Mouse (Mus musculus): ENCODE measurements around the gene Csgalnact2.

GRCm38 (mm10) chr6:118162457-118163082, 23.6 kb upstream of the Csgalnact2 start:
- no peak for TF ChIP-seq CTCF (conservative IDR thresholded peaks at IDR 0.05 in 1 of 2, IDR thresholded peaks at IDR 0.05 in 1 of 2; ENCODE audit: low read depth in 2 of 2, low read length in 2 of 2)
- TF ChIP-seq ZKSCAN1 (IDR thresholded peaks at IDR 0.05; ENCODE audit: borderline replicate concordance, low read depth, low read length): no peak
- no peak for TF ChIP-seq POLR2A (IDR thresholded peaks at IDR 0.05; ENCODE audit: low read depth, low read length)
- TF ChIP-seq POLR2AphosphoS2 (IDR thresholded peaks at IDR 0.05; ENCODE audit: low read depth, low read length): no peak
- no peak for TF ChIP-seq E2F4 (IDR thresholded peaks at IDR 0.05; ENCODE audit: insufficient replicate concordance, low read depth, low read length)
- no peak for TF ChIP-seq EP300 (IDR thresholded peaks at IDR 0.05; ENCODE audit: low read length)
- no peak for TF ChIP-seq ELF1 (IDR thresholded peaks at IDR 0.05; ENCODE audit: low read depth, low read length)
- TF ChIP-seq NELFE (IDR thresholded peaks at IDR 0.05; ENCODE audit: low read depth, low read length): no peak
